Mouse (Mus musculus): ENCODE data around the gene Cep104. TPM values are rescaled to one million over a fixed set of nuclear protein-coding genes. Genes with fewer than 3 reads are reported as not detected.

The Cep104 gene
- 1 to 10 TPM; 3.3 to 4.2 (median 3.6) TPM for polyA plus RNA-seq (2017; shearing (Covaris generic))

GRCm38 (mm10) chr4:153974431-153975291, at the start of gene Cep104, which contains the start of gene Dffb:
TSS of gene Cep104 (plus strand) at chr4:153975194.
TSS of gene Dffb (minus strand) at chr4:153975126.
- ATAC-seq, result peak; percentile 93

- ATAC-seq, result no peak
Measured at GRCm38 (mm10) chr4:153928772-153929299, 46.2 kb upstream of the Cep104 start.

- ATAC-seq, result no peak
Measured at GRCm38 (mm10) chr4:153929425-153929824, 45.6 kb upstream of the Cep104 start.

DNA sequence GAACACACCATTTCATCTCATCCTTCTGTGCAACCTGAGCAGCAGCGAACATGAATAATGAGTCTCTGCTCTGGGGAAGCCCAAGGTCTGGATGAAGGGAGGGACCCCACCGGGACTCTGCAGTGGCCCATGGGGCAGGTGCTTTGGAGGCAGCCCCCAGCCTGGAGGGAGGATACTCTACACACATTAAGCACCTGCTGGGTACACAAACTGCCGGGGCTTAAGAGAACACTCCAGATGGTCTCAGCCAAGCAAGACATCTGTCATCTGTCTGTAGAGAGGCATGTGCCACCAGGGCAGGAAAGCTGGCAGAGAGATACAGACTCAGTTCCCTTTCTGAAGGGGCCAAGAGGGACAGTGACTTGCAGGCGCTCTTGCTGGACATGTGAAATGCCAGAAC, 45.1 kb upstream of the Cep104 start:
- ATAC-seq, result no peak

- no peak for ATAC-seq
Measured at GRCm38 (mm10) chr4:153943243-153943642, 31.8 kb upstream of the Cep104 start.

- ATAC-seq, result no peak
Measured at GRCm38 (mm10) chr4:153944261-153944660, 30.7 kb upstream of the Cep104 start.

- no peak for ATAC-seq
Measured at GRCm38 (mm10) chr4:153945741-153946140, 29.3 kb upstream of the Cep104 start.

DNA sequence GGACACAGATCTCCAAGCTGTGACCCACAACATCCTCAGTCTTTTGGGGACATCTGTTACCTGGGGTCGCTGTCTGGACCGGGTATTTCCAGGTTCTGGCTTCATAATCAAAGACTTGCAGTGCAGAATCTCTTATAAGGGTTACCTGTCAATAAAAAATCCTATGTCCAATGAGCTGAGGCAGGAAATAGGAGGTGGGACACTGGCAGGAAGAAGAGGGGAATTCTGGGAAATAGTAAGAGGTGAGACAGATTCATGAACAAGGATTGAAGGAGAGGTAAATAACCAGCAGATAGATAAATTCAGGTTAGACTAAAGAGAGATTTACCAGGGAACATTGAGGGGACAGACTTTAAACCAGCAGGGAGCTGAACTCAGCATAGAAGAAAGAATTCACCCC, 24.6 kb upstream of the Cep104 start:
- ATAC-seq, result no peak

- no peak for ATAC-seq
Measured at GRCm38 (mm10) chr4:153951150-153951549, 23.8 kb upstream of the Cep104 start.

- no peak for ATAC-seq
Measured at GRCm38 (mm10) chr4:153951692-153952091, 23.3 kb upstream of the Cep104 start.

GRCm38 (mm10) chr4:153955651-153956050, 19.3 kb upstream of the Cep104 start:
- ATAC-seq, result no peak

GRCm38 (mm10) chr4:153956569-153957405, 18.2 kb upstream of the Cep104 start, which contains the start of gene A430005L14Rik:
TSS of gene A430005L14Rik (plus strand) at chr4:153957237.
- peak; percentile 96 for ATAC-seq

- no peak for ATAC-seq
Measured at GRCm38 (mm10) chr4:153957444-153958250, 17.3 kb upstream of the Cep104 start.

GRCm38 (mm10) chr4:153962631-153963030, 12.4 kb upstream of the Cep104 start:
- ATAC-seq, result no peak

DNA sequence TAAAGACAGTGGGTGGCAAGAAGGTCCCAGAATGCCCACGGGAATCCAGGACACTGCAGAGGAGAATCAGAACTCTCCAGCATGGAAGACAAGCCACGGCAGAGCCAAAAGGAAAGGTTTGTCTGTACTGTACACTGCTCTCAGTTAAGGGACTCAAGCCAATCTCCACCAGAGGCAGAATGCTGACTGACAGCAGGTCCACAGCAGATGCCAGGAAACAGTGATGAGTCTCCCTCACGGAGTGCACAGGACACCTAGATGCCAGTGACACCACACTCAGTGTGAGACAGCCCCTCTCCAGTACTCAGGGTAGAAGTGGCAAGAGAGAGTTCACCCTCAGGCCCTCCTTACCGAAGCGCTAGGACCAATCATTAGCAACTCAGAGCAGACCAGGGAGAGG, 8.3 kb upstream of the Cep104 start:
- ATAC-seq, result no peak

DNA sequence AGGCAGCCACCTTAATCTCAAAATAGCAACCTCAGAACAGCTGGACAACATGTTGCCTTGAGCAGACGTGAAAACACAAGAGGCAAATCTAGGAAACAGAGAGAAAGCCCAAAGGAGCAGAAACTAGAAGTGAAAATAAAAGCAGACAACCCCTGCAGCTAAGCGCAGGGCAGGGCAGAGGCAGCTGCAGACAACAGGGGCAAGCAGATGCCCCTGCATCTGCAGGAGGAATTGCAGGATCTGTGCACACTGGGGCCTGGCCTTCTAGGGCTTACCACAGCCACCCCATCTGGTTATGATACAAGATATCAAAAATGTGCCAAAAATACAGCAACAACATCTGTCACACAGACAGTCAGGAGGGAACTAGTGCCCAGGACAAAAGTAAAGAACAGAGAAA, 7.4 kb upstream of the Cep104 start:
- no peak for ATAC-seq

GRCm38 (mm10) chr4:153968063-153968462, 6.9 kb upstream of the Cep104 start:
- no peak for ATAC-seq

DNA sequence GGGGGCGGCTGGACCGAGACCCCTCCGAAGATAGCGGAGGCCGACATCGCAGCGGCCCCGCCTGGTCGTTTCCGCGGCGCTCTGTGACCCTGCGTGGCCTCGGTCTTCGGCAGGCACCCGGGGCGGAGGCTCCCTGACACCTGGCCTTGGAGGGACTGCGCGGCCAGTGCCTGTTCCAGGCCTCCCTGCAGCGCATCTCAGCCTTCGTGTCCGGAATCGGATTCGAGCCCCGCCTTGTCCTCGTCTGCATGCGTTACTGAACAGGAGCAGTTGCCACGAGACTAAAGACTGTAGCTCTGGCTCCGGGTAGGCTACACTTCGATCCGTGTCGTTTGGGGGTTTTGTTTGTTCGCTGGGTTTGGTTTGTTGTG, 283 bp downstream of the Cep104 start:
- peak; percentile 36 for ATAC-seq

GRCm38 (mm10) chr4:153975768-153976167, 774 bp downstream of the Cep104 start:
- no peak for ATAC-seq

- no peak for ATAC-seq
Measured at GRCm38 (mm10) chr4:153979243-153979642, 4.2 kb downstream of the Cep104 start.

GRCm38 (mm10) chr4:153980470-153980869, 5.5 kb downstream of the Cep104 start:
- no peak for ATAC-seq

GRCm38 (mm10) chr4:153992715-153993114, 17.7 kb downstream of the Cep104 start:
- ATAC-seq, result no peak

Data from inflammation-experienced regulatory T-cells, adult 6 months (primary cell).